Comparison of ENCODE assay signal across 12 mouse cellular contexts in genomic region chr3:102096976-102097375, GRCm38 (mm10). TPM values are rescaled to one million over a fixed set of nuclear protein-coding genes. Genes with fewer than 3 reads are reported as not detected.
"Had no signal": no experiment of that assay in that cellular context is flagged by ENCODE, and none has a peak within 500 bp of the region (broad histone marks: within the 10 kb centered on the region; RNA-seq: fewer than 3 reads in every experiment).

No protein-coding gene starts in this region.

- DNase-seq: lung, adult 2 months; lung, postnatal 14 days; lung, postnatal 36 days; right cerebral cortex, postnatal 14 days; thymus, adult 2 months; thymus, postnatal 25 days; thymus, postnatal 4 days had no signal

RNA-seq across cellular contexts. Expression of gene Casq2, which starts 10.8 kb away (rescaled TPM):
- total RNA-seq: megakaryocyte progenitor cell, adult 5-6 weeks; monocyte, adult 5-6 weeks; neutrophil, adult 5-6 weeks had no signal
- polyA plus RNA-seq: macrophage; midbrain, embryonic 11.5 days had no signal
